Mouse (Mus musculus): Measurements from ENCODE around the gene Cytl1. TPM values are rescaled to one million over a fixed set of nuclear protein-coding genes. Genes with fewer than 3 reads are reported as not detected.

The Cytl1 gene
- total RNA-seq, 1 experiment from 2014 or later, result not detected

DNA sequence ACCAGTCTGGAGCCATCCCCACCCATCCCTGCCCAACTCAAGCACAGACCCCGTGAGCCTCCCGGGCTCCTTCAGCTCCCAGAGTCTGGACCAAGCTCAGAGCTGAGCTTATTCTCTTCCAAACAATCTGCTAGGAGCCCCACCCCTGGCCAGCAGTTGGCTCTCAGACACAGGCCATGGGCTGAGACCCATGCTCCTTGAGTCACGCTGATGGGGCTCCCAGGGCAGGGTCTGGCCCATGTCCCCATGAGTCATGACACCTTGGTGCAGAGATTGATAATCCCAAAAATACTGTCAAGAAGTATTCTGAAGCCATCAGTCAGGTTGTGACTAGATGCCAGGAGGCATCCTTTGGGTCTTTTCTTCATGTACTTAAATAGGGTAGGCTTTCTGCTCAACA lies 26.7 kb downstream of the Cytl1 start:
- no peak for ATAC-seq (replicated peaks; ENCODE audit: insufficient number of reproducible peaks, low FRiP score, low TSS enrichment, poor library complexity, severe bottlenecking)

DNA sequence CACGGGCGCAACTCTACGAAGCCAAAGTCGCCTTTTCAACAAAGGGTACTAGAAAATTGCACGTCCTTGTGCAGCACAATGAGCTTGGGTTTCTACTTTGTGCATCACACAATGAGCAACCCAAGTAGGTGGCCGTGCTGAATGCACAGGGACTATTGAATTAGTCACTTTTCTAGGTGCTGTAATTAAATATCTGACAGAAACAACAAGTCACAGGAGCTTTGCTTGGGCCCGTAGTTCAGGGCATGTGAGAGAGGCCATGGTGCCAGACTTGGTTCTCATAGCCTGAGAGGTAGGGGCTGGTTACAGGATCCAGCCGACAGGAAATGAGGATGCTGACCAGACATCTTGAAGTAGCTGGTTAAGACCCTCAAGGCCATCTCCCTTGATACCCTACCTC lies 30.5 kb downstream of the Cytl1 start:
- ATAC-seq (replicated peaks; ENCODE audit: insufficient number of reproducible peaks, low FRiP score, low TSS enrichment, poor library complexity, severe bottlenecking), result no peak

DNA sequence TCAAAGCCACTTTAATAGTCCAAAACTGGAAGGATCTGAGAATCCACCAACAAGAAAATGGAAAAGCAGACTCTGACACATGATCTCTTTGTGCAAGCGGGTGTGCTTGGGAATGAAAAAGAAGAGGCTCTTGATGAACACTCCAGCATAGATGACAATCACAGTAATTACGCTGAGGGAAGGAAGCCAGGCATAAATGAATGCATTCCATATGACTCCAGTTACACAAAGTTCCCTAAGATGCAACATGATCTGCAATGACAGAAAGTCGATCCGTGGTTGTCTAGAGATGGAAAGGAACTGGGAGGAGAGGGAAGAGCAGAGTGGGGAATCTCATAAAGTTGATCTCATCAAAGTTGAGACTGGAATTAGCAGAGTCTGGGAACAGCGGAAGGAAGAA lies 31.9 kb downstream of the Cytl1 start:
- ATAC-seq (replicated peaks; ENCODE audit: insufficient number of reproducible peaks, low FRiP score, low TSS enrichment, poor library complexity, severe bottlenecking), result no peak

DNA sequence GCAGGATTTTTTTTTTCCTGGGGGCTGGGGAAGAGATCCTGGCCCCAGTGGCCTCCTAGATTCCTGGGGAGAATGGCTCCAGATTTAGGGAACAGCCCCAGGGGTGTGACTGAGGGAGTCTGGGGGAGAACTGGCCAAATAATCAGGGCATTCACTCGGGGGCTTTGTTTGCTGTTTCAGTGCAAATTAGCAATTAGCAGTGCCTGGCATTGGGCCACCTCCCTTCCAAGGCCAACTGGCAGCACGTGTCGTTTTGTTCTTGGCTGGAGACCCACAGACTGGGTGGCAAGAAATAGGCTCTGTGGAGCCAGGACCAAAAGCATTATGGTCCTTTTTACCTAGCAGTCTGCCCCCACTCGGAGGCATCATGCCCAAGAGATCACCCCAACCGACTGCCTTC lies 33.7 kb downstream of the Cytl1 start:
- ATAC-seq (replicated peaks; ENCODE audit: insufficient number of reproducible peaks, low FRiP score, low TSS enrichment, poor library complexity, severe bottlenecking), result no peak

DNA sequence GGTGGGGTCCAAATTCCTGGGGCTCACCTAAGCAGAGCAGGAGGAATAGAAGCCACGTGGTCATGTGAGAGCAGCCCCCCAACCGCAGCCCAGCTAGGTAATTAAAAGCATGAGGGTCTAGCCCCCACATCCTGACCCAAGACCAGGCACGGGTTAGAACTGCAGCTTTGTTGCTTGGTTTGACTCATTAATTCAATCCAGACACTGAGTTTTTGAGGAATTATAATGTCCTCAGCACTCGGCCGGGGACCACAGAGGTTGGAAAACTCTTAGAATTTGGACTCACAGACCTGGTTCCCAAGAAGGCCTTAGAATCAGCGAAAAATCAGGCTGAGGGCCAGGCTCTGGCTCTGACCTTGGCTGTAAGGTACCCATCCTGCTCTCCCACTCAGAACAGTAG lies 35.6 kb downstream of the Cytl1 start:
- ATAC-seq (replicated peaks; ENCODE audit: insufficient number of reproducible peaks, low FRiP score, low TSS enrichment, poor library complexity, severe bottlenecking), result no peak

DNA sequence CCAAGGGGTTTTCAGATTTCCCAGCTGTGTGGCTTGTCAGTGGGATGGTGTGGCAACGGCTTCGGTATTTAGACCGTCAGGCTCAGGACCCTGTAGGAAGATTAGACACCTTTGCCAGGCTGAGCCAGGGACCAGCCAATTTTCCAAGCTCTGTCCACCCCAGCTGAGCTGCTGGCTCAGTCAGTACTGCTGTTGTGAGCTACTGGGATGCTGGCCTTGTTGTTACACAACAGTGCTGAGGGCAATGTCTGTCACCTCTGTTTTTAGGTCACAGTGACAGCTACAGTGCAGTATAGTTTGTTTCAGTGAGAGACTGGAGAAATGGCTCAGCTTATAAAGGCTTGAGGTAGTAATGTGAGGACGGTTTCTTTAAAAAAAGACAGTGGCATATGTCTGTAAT lies 38.7 kb downstream of the Cytl1 start:
- ATAC-seq (replicated peaks; ENCODE audit: insufficient number of reproducible peaks, low FRiP score, low TSS enrichment, poor library complexity, severe bottlenecking), result no peak

DNA sequence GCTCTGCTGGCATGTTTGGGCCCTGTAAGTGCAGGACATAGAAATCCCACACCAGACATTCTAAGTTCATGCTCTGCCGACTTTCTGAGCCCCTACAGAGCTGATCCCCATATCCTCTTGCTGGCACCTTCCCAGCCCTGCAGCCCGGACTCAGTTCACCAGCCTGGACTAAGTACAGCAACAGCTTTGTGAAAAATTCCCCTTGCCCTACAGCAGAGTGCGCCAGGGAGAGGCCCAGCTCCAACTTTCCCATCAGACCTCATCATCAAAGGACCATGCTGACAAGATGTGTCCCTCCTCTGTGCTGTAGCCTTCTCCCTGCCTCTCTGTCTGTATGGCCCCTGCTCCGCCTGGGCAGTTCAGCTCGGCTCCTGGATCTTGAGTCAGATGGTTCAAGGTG lies 40.4 kb downstream of the Cytl1 start:
- ATAC-seq (replicated peaks; ENCODE audit: insufficient number of reproducible peaks, low FRiP score, low TSS enrichment, poor library complexity, severe bottlenecking), result no peak

DNA sequence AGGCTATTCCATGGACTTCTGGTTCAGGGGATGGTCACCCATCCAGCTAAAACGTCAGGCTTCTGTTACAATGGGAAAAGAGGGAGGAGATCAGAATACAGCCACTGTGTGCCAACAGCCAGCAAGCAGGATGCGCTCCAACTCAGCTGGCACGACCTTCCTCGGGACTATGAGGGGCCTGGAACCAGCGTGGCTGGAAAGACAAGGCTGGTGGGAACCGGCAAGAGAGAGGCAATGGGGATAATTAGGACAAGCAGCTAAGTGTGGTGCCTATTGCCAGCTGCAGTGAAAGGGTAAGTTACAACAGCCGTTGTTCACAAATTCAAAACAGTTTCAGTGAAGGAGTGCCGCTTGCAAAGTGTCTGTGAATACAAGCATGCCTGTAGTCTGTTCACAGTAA lies 48.0 kb downstream of the Cytl1 start:
- ATAC-seq (replicated peaks; ENCODE audit: insufficient number of reproducible peaks, low FRiP score, low TSS enrichment, poor library complexity, severe bottlenecking), result no peak

DNA sequence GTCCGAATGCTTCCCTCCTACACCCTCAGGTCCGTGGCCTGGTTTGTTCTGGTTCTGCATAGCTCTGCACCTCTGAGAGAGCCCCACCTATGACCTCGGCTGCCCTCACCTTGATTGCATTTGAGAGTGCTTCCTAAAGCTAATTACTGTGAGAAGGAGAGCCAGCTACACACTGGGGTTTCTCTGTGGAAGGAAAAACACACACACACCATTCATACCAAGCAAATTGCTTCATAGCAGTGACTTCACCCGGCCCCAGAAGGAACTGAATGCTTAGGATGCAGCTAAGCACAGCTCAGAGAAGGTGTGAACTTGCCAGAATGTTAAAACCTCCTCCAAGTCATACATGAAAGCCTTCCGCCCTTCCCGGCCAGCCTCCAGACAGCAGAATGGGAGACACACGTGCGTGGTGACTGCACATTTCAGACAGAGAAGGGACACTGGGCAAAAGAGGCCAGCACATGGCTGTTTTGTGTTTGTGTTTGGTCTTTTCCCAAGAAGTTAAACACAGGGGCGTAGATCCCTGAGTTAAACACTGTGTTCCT lies 49.6 kb downstream of the Cytl1 start:
- no peak for ATAC-seq (replicated peaks; ENCODE audit: insufficient number of reproducible peaks, low FRiP score, low TSS enrichment, poor library complexity, severe bottlenecking)

Other genes with a start within 250 kb of the Cytl1 start
- gene Stk32b, start 18.3 kb upstream of the Cytl1 start, total RNA-seq (2017), result not detected in 3 replicates
- not detected in 3 replicates for gene Msx1, start 89.1 kb downstream of the Cytl1 start, total RNA-seq (2017)